ENCODE assay signal across 9 mouse cellular contexts in genomic region chr2:10701459-10701858, GRCm38 (mm10).
DNase-seq lines count a peak whose midpoint lies in the region; ATAC-seq and TF ChIP-seq lines count a peak whose summit lies in the region.
"Had no signal": no experiment of that assay in that cellular context is flagged by ENCODE, and none has a peak within 500 bp of the region (broad histone marks: within the 10 kb centered on the region; RNA-seq: fewer than 3 reads in every experiment).

No protein-coding gene starts in this region.

- H3K27ac ChIP-seq in forebrain, postnatal 0 days (ENCODE audit: low read depth, low read length), result no peak overlapping the region
- no peak overlapping the region for H3K27ac ChIP-seq in forebrain, embryonic 15.5 days (replicated peaks)
- H3K27ac ChIP-seq in stomach, postnatal 0 days (replicated peaks), result no peak overlapping the region
- H3K27ac ChIP-seq in forebrain, embryonic 12.5 days, result no peak overlapping the region

- no peak overlapping the region for H3K4me2 ChIP-seq in forebrain, postnatal 0 days (ENCODE audit: low read depth)
- no peak overlapping the region for H3K4me2 ChIP-seq in forebrain, embryonic 15.5 days (replicated peaks)
- no peak overlapping the region for H3K4me2 ChIP-seq in stomach, postnatal 0 days (replicated peaks; ENCODE audit: low read depth)
- H3K4me2 ChIP-seq in forebrain, embryonic 12.5 days, result no peak overlapping the region

- H3K9ac ChIP-seq in forebrain, postnatal 0 days, result no peak overlapping the region
- H3K9ac ChIP-seq in forebrain, embryonic 15.5 days (replicated peaks), result no peak overlapping the region
- no peak overlapping the region for H3K9ac ChIP-seq in stomach, postnatal 0 days (ENCODE audit: low read length)
- H3K9ac ChIP-seq in forebrain, embryonic 12.5 days, result no peak overlapping the region

- no peaks in the 10 kb centered on the region for H3K36me3 ChIP-seq in forebrain, postnatal 0 days (ENCODE audit: insufficient read depth)
- no peaks in the 10 kb centered on the region for H3K36me3 ChIP-seq in forebrain, embryonic 15.5 days
- no peaks in the 10 kb centered on the region for H3K36me3 ChIP-seq in stomach, postnatal 0 days (ENCODE audit: control insufficient read depth, insufficient read depth, low read length)
- H3K36me3 ChIP-seq in forebrain, embryonic 12.5 days (replicated peaks), result no peaks in the 10 kb centered on the region

- H3K4me3 ChIP-seq in forebrain, postnatal 0 days (ENCODE audit: low read depth, low read length), result no peak overlapping the region
- H3K4me3 ChIP-seq in forebrain, embryonic 15.5 days, result no peak overlapping the region
- H3K4me3 ChIP-seq in stomach, postnatal 0 days (ENCODE audit: low read depth, low read length), result no peak overlapping the region
- no peak overlapping the region for H3K4me3 ChIP-seq in forebrain, embryonic 12.5 days (replicated peaks)

- TF ChIP-seq EP300 in stomach, postnatal 0 days (optimal IDR thresholded peaks at IDR 0.05), result no peak

- no peak for ATAC-seq in forebrain, postnatal 0 days
- ATAC-seq in forebrain, embryonic 15.5 days (replicated peaks), result no peak
- ATAC-seq in stomach, postnatal 0 days (ENCODE audit: low FRiP score, low TSS enrichment), result no peak; the same call in 1 of the 2 replicates
- no peak for ATAC-seq in forebrain, embryonic 12.5 days (ENCODE audit: low FRiP score)

- intact Hi-C loops in heart, postnatal 14 days (cut with DNase I), result no loop called here

- no peaks in the 10 kb centered on the region for H3K4me1 ChIP-seq in forebrain, postnatal 0 days (ENCODE audit: insufficient read depth)
- H3K4me1 ChIP-seq in forebrain, embryonic 15.5 days, result no peaks in the 10 kb centered on the region
- no peaks in the 10 kb centered on the region for H3K4me1 ChIP-seq in stomach, postnatal 0 days (replicated peaks; ENCODE audit: control insufficient read depth, insufficient read depth)
- H3K4me1 ChIP-seq in forebrain, embryonic 12.5 days, result no peaks in the 10 kb centered on the region

- WGBS in forebrain, postnatal 0 days, result 45% methylated on average over 10 of the region's 10 CpGs
- WGBS in forebrain, embryonic 15.5 days, result 48% methylated on average over 10 of the region's 10 CpGs
- 30% methylated on average over 10 of the region's 10 CpGs for WGBS in stomach, postnatal 0 days
- 47% methylated on average over 10 of the region's 10 CpGs for WGBS in forebrain, embryonic 12.5 days

- TF ChIP-seq CTCF in forebrain, postnatal 0 days (IDR thresholded peaks at IDR 0.05; ENCODE audit: low read depth), result peak; percentile 44
- peak; percentile 63 for TF ChIP-seq CTCF in stomach, postnatal 0 days (IDR thresholded peaks at IDR 0.05; ENCODE audit: low read depth)

- H3K27me3 ChIP-seq in forebrain, postnatal 0 days (ENCODE audit: insufficient read depth, low read length), result no peaks in the 10 kb centered on the region
- no peaks in the 10 kb centered on the region for H3K27me3 ChIP-seq in forebrain, embryonic 15.5 days
- H3K27me3 ChIP-seq in stomach, postnatal 0 days (ENCODE audit: control insufficient read depth, insufficient read depth, low read length), result no peaks in the 10 kb centered on the region
- H3K27me3 ChIP-seq in forebrain, embryonic 12.5 days, result no peaks in the 10 kb centered on the region
- H3K27me3 ChIP-seq: CH12.LX had no signal

- no peaks in the 10 kb centered on the region for H3K9me3 ChIP-seq in forebrain, postnatal 0 days (ENCODE audit: low read length)
- H3K9me3 ChIP-seq in forebrain, embryonic 15.5 days, result no peaks in the 10 kb centered on the region
- H3K9me3 ChIP-seq in stomach, postnatal 0 days (ENCODE audit: control insufficient read depth, low read length), result no peaks in the 10 kb centered on the region
- no peaks in the 10 kb centered on the region for H3K9me3 ChIP-seq in forebrain, embryonic 12.5 days

- no peak for DNase-seq in forebrain, postnatal 0 days
- peak; percentile 37 for DNase-seq in urinary bladder, postnatal 14 days (ENCODE audit: low spot score)
- no peak for DNase-seq in urinary bladder, postnatal 4 days (ENCODE audit: low spot score in 2 of 2)
- DNase-seq in layer of hippocampus, adult 9-11 months, result peak; percentile 45
- DNase-seq in stomach, postnatal 0 days (ENCODE audit: low spot score), result peak; percentile 21
- DNase-seq in heart, postnatal 14 days, result no peak

Comparison
In these comparisons a context has a peak if more than half of its experiments do, and no peak if none do; other contexts are left out.
1. DNase-seq: peak in urinary bladder, postnatal 14 days (single experiment), layer of hippocampus, adult 9-11 months (single experiment) and stomach, postnatal 0 days (single experiment); none in forebrain, postnatal 0 days (single experiment), urinary bladder, postnatal 4 days (0 of 2) and heart, postnatal 14 days (0 of 2).